Mouse (Mus musculus): ENCODE measurements around the gene Rarg.

DNA sequence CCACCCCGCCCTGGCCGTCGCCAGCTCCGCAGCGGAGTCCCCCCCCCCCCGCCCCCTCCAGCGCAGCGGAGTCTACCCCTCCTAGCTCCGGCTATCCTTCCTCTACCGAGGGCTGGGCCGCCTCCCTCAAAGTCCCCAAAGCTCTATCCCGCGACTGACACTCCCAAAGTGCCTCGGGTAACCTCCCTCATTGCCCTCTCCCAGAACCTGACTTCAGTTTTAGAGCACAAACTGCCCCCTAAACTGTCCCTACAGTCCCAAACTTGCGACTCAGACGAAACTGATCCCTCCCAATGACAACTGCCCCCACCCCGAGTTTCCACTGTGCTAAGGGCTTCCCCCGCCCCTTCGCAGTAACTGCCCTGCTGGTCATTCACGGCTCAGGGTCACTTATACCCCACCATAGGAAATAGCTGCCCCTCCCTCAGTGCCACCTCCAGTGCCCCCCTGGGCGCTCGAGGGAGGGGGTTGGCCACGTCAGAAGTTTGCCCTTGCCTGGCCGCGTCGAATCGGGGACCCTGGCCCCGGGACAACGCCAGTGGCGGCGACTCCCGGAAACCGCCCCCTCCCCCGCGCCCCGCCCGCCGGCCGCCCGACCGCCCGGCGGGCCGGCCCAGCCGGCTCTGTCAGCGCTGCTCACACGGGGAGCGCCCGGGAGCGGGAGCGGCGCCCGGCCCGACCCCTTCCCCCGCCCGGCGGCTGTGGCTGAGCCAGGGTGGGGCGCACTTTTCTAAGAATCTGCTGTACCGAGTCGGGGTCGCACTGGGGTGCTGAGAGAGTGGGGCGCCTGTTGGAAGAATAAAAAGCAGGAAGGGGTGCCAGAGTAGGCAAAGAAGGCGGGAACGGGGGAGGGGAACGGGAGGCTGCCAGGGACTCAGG lies 9.8 kb downstream of the Rarg start:
- TF ChIP-seq CHD2 (IDR thresholded peaks at IDR 0.05; ENCODE audit: low read depth, low read length) (no peak), MAFK (IDR thresholded peaks at IDR 0.05; ENCODE audit: insufficient read depth, low read depth, low read length) (no peak)

Measured in ES-E14 (cell line).